Comparison of ENCODE assay signal across 8 mouse cellular contexts in genomic region chr1:43827763-43828194, GRCm38 (mm10). TPM values are rescaled to one million over a fixed set of nuclear protein-coding genes. Genes with fewer than 3 reads are reported as not detected.
DNase-seq lines count a peak whose midpoint lies in the region; ATAC-seq lines count a peak whose summit lies in the region.

TSS of gene Uxs1 (minus strand) at chr1:43827800.

- H3K4me2 ChIP-seq in forebrain, embryonic 14.5 days (ENCODE audit: low read length) = peak within 1 kb of the TSS; percentile 94
- peak within 1 kb of the TSS; percentile 94 for H3K4me2 ChIP-seq in neural tube, embryonic 15.5 days

- DNase-seq in ES-CJ7 (ENCODE audit: low read depth, low spot score) = peak; percentile 100
- peak; percentile 99 for DNase-seq in cerebellum, adult 11 months
- peak; percentile 99 for DNase-seq in forebrain, embryonic 14.5 days (ENCODE audit: low spot score)
- DNase-seq in heart, postnatal 14 days = peak; percentile 98
- DNase-seq in layer of hippocampus, adult 11-12 months (ENCODE audit: low spot score) = peak; percentile 99
- DNase-seq in lung, adult 18-20 months = peak; percentile 99
- peak; percentile 98 for DNase-seq in testis, postnatal 14 days (ENCODE audit: low spot score)

- no peaks in the 10 kb centered on the region for H3K36me3 ChIP-seq in forebrain, embryonic 14.5 days (ENCODE audit: control insufficient read depth, insufficient read depth, low read length)
- no peaks in the 10 kb centered on the region for H3K36me3 ChIP-seq in neural tube, embryonic 15.5 days

- H3K4me1 ChIP-seq in forebrain, embryonic 14.5 days (ENCODE audit: control insufficient read depth, insufficient read depth, low read length) = peaks cover 21% of the 10 kb centered on the region
- peaks cover 38% of the 10 kb centered on the region for H3K4me1 ChIP-seq in neural tube, embryonic 15.5 days

- peak within 1 kb of the TSS; percentile 93 for H3K9ac ChIP-seq in forebrain, embryonic 14.5 days (ENCODE audit: low read length)
- peak within 1 kb of the TSS; percentile 84 for H3K9ac ChIP-seq in neural tube, embryonic 15.5 days (replicated peaks)

- ATAC-seq in forebrain, embryonic 14.5 days = peak; percentile 98
- peak; percentile 99 for ATAC-seq in neural tube, embryonic 15.5 days (ENCODE audit: low FRiP score)

- H3K4me3 ChIP-seq in forebrain, embryonic 14.5 days (ENCODE audit: low read depth, low read length) = peak within 1 kb of the TSS; percentile 89
- peak within 1 kb of the TSS; percentile 95 for H3K4me3 ChIP-seq in neural tube, embryonic 15.5 days (replicated peaks)

- no peaks in the 10 kb centered on the region for H3K27me3 ChIP-seq in forebrain, embryonic 14.5 days (replicated peaks; ENCODE audit: control insufficient read depth, insufficient read depth, low read length)
- H3K27me3 ChIP-seq in neural tube, embryonic 15.5 days (replicated peaks) = no peaks in the 10 kb centered on the region

- under 1% methylated on average over 33 of the region's 41 CpGs for WGBS in forebrain, embryonic 14.5 days
- WGBS in neural tube, embryonic 15.5 days = under 1% methylated on average over 39 of the region's 41 CpGs

- intact Hi-C loops in heart, postnatal 14 days (cut with DNase I) = no loop called here

- peak within 1 kb of the TSS; percentile 93 for H3K27ac ChIP-seq in forebrain, embryonic 14.5 days (ENCODE audit: low read depth, low read length)
- H3K27ac ChIP-seq in neural tube, embryonic 15.5 days (replicated peaks) = peak within 1 kb of the TSS; percentile 94

- no peaks in the 10 kb centered on the region for H3K9me3 ChIP-seq in forebrain, embryonic 14.5 days (replicated peaks; ENCODE audit: control insufficient read depth, low read length)
- H3K9me3 ChIP-seq in neural tube, embryonic 15.5 days (replicated peaks) = no peaks in the 10 kb centered on the region

RNA-seq across cellular contexts. Expression of gene Uxs1, which starts in this region (rescaled TPM):
- polyA plus RNA-seq in forebrain, embryonic 14.5 days (2014; fragmentation: Nextera tagmentation; extraction: Ambion mirVana) = 14.1 and 18.5 TPM in 2 replicates
- 1 to 10 TPM; 7.8 to 8.8 TPM for total RNA-seq in heart, postnatal 14 days (2021)
- 18.7 and 21.9 TPM in 2 replicates for polyA plus RNA-seq in neural tube, embryonic 15.5 days (2015; fragmentation: Nextera tagmentation; extraction: Ambion mirVana)

Comparison
In these comparisons a context has a peak if more than half of its experiments do, and no peak if none do; other contexts are left out.
1. Peak in every context shown above with its lines: DNase-seq, ATAC-seq, H3K4me3 ChIP-seq and H3K27ac ChIP-seq.